Mouse (Mus musculus) right cerebral cortex, adult 2 months (tissue): ENCODE results near the gene Astn2.

ENCODE experiments used
- DNase-seq, 2 experiments: peaks; one replicate each; pipeline ENCODE4 v3.0.0; 2021 to 2022; ENCODE audit warnings: low spot score in 2 of 2

The Astn2 gene

GRCm38 (mm10) chr4:65874236-65874781 is 530.1 kb downstream of the Astn2 start:
- DNase-seq, result no peak

GRCm38 (mm10) chr4:65864551-65864950 is 539.9 kb downstream of the Astn2 start:
- DNase-seq, result no peak

GRCm38 (mm10) chr4:65843191-65843590 is 561.2 kb downstream of the Astn2 start:
- DNase-seq, result no peak

GRCm38 (mm10) chr4:65839550-65840000 is 564.8 kb downstream of the Astn2 start:
- peak in 1 of 2 experiments; percentile 43 for DNase-seq

- DNase-seq, result no peak
These were observed 565.6 kb downstream of the Astn2 start for GRCm38 (mm10) chr4:65838781-65839180.

- no peak for DNase-seq
These were observed 571.4 kb downstream of the Astn2 start for GRCm38 (mm10) chr4:65832971-65833370.

GRCm38 (mm10) chr4:65831872-65832271 is 572.5 kb downstream of the Astn2 start:
- no peak for DNase-seq

- DNase-seq, result no peak
These were observed 573.9 kb downstream of the Astn2 start for GRCm38 (mm10) chr4:65830495-65830894.

GRCm38 (mm10) chr4:65821070-65821469 is 583.3 kb downstream of the Astn2 start:
- DNase-seq, result no peak

- DNase-seq, result no peak
These were observed 584.2 kb downstream of the Astn2 start for GRCm38 (mm10) chr4:65820236-65820635.

GRCm38 (mm10) chr4:65819835-65820234 is 584.6 kb downstream of the Astn2 start:
- DNase-seq, result no peak

GRCm38 (mm10) chr4:65814176-65814535 is 590.3 kb downstream of the Astn2 start:
- no peak for DNase-seq

GRCm38 (mm10) chr4:65813500-65814175 is 590.8 kb downstream of the Astn2 start:
- DNase-seq, result no peak

GRCm38 (mm10) chr4:65807341-65807740 is 597.1 kb downstream of the Astn2 start:
- DNase-seq, result no peak

GRCm38 (mm10) chr4:65801204-65801603 is 603.2 kb downstream of the Astn2 start:
- no peak for DNase-seq

- no peak for DNase-seq
These were observed 613.4 kb downstream of the Astn2 start for GRCm38 (mm10) chr4:65791051-65791450.

- no peak for DNase-seq
These were observed 630.9 kb downstream of the Astn2 start for GRCm38 (mm10) chr4:65773368-65774010.

GRCm38 (mm10) chr4:65770952-65771351 is 633.5 kb downstream of the Astn2 start:
- no peak for DNase-seq

- DNase-seq, result peak; percentile 23 to 52
These were observed 636.5 kb downstream of the Astn2 start for GRCm38 (mm10) chr4:65767919-65768318.

- DNase-seq, result no peak
These were observed 637.0 kb downstream of the Astn2 start for GRCm38 (mm10) chr4:65767431-65767830.

- no peak for DNase-seq
These were observed 639.1 kb downstream of the Astn2 start for GRCm38 (mm10) chr4:65765312-65765711.

GRCm38 (mm10) chr4:65764275-65764674 is 640.1 kb downstream of the Astn2 start:
- DNase-seq, result no peak

GRCm38 (mm10) chr4:65763823-65764222 is 640.6 kb downstream of the Astn2 start:
- DNase-seq, result no peak
